Mouse (Mus musculus) urinary bladder, adult 2 months (tissue): ENCODE results near the gene Trappc10. TPM values are rescaled to one million over a fixed set of nuclear protein-coding genes. Genes with fewer than 3 reads are reported as not detected.

Experiments
- DNase-seq: peaks from one replicate; pipeline ENCODE4 v3.0.0; 2022; ENCODE audit warnings: low spot score
- polyA plus RNA-seq: library from polyadenylated mRNA; depleted of rRNA; stranded (reverse); fragments of >200 nt; gene quantifications from 2 replicates; pipeline ENCODE4 v1.2.3, GENCODE M21; 2012; rRNA removed

Gene Trappc10
- polyA plus RNA-seq, 1 experiment: 41.0 TPM

- no peak for DNase-seq
Measured at GRCm38 (mm10) chr10:78160369-78161095, 83.9 kb downstream of the Trappc10 start.

- DNase-seq: peak; percentile 61
Measured at GRCm38 (mm10) chr10:78159906-78160305, 84.5 kb downstream of the Trappc10 start.

- DNase-seq: peak; percentile 48
Measured at GRCm38 (mm10) chr10:78159252-78159878, 85.1 kb downstream of the Trappc10 start.

- no peak for DNase-seq
Measured at GRCm38 (mm10) chr10:78158041-78158440, 86.4 kb downstream of the Trappc10 start.

GRCm38 (mm10) chr10:78156926-78157325 is 87.5 kb downstream of the Trappc10 start:
- no peak for DNase-seq

GRCm38 (mm10) chr10:78148834-78149766 is 95.3 kb downstream of the Trappc10 start:
- DNase-seq: no peak

- no peak for DNase-seq
Measured at GRCm38 (mm10) chr10:78147908-78148441, 96.5 kb downstream of the Trappc10 start.

GRCm38 (mm10) chr10:78143727-78144505 is 100.5 kb downstream of the Trappc10 start:
- DNase-seq: no peak

GRCm38 (mm10) chr10:78140843-78141242 is 103.6 kb downstream of the Trappc10 start:
- peak; percentile 17 for DNase-seq

- DNase-seq: no peak
Measured at GRCm38 (mm10) chr10:78140251-78140600, 104.2 kb downstream of the Trappc10 start.

- no peak for DNase-seq
Measured at GRCm38 (mm10) chr10:78139572-78140250, 104.7 kb downstream of the Trappc10 start.

- no peak for DNase-seq
Measured at GRCm38 (mm10) chr10:78138812-78139523, 105.5 kb downstream of the Trappc10 start.

- no peak for DNase-seq
Measured at GRCm38 (mm10) chr10:78137191-78137590, 107.2 kb downstream of the Trappc10 start.

Other genes starting within 250 kb of the Trappc10 start
- 53.7 and 55.3 TPM in 2 replicates for gene Pfkl, start 234.6 kb downstream of the Trappc10 start, polyA plus RNA-seq
- gene Dnmt3l, start 202.7 kb downstream of the Trappc10 start, polyA plus RNA-seq: 43.8 and 60.7 TPM in 2 replicates
- 1.0 and 1.7 TPM in 2 replicates for gene Aire, start 201.0 kb downstream of the Trappc10 start, polyA plus RNA-seq
- gene Icosl, start 175.3 kb downstream of the Trappc10 start, polyA plus RNA-seq: 42.6 and 42.8 TPM in 2 replicates
- gene D10Jhu81e, start 74.9 kb downstream of the Trappc10 start, polyA plus RNA-seq: 76.4 and 90.3 TPM in 2 replicates
- 9.1 and 9.3 TPM in 2 replicates for gene Pwp2, start 59.5 kb downstream of the Trappc10 start, polyA plus RNA-seq
- 75.1 and 81.3 TPM in 2 replicates for gene Agpat3, start 107.8 kb upstream of the Trappc10 start, polyA plus RNA-seq
- gene Rrp1, start 168.4 kb upstream of the Trappc10 start, polyA plus RNA-seq: 149 and 195 TPM in 2 replicates
- gene Cstb, start 181.0 kb upstream of the Trappc10 start, polyA plus RNA-seq: 205 and 261 TPM in 2 replicates
- gene Pdxk, start 220.3 kb upstream of the Trappc10 start, polyA plus RNA-seq: 28.2 and 33.3 TPM in 2 replicates